Mouse (Mus musculus) limb, embryonic 14.5 days (tissue): ENCODE measurements around the gene Polr2a. TPM values are rescaled to one million over a fixed set of nuclear protein-coding genes. Genes with fewer than 3 reads are reported as not detected.

ENCODE experiments used
- ATAC-seq: fragments of 200-750 bp; cut with Nextera tagmentation; 2 replicates; pipeline ENCODE4 v1.8.0; 2017; ENCODE audit warnings: low read depth, moderate number of reproducible peaks, moderate TSS enrichment; ENCODE audit not compliant: low FRiP score
- DNase-seq: peaks from one replicate; pipeline ENCODE4 v3.0.0-alpha.2; 2015; ENCODE audit warnings: low spot score
- H3K27ac ChIP-seq: fragments of 300-500 bp; sonication (generic); replicated peaks from 2 replicates; pipeline ENCODE4 v1.5.1; 2014; ENCODE audit warnings: low read depth, mild to moderate bottlenecking, low read length, moderate library complexity, mixed read lengths
- H3K27me3 ChIP-seq: fragments of 300-500 bp; sonication (generic); 2 replicates; pipeline ENCODE4 v1.6.1; 2014; ENCODE audit warnings: low read length, mixed read lengths; ENCODE audit not compliant: control insufficient read depth, insufficient read depth
- H3K36me3 ChIP-seq: fragments of 300-500 bp; sonication (generic); 2 replicates; pipeline ENCODE4 v1.6.1; 2014; ENCODE audit warnings: mild to moderate bottlenecking, low read length, moderate library complexity, mixed read lengths; ENCODE audit not compliant: control insufficient read depth, insufficient read depth
- H3K4me1 ChIP-seq: fragments of 300-500 bp; sonication (generic); 2 replicates; pipeline ENCODE4 v1.6.1; 2014; ENCODE audit warnings: antibody characterized with exemption, low read length, mixed read lengths; ENCODE audit not compliant: control insufficient read depth, insufficient read depth
- H3K4me2 ChIP-seq: fragments of 300-500 bp; sonication (generic); replicated peaks from 2 replicates; pipeline ENCODE4 v1.6.1; 2014; ENCODE audit warnings: low read depth, mild to moderate bottlenecking, low read length, moderate library complexity; ENCODE audit not compliant: severe bottlenecking
- H3K4me3 ChIP-seq: fragments of 300-500 bp; sonication (generic); replicated peaks from 2 replicates; pipeline ENCODE4 v1.5.1; 2014; ENCODE audit warnings: low read length
- H3K9ac ChIP-seq: fragments of 300-500 bp; sonication (generic); 2 replicates; pipeline ENCODE4 v1.6.1; 2014; ENCODE audit warnings: mild to moderate bottlenecking, low read depth, low read length, moderate library complexity; ENCODE audit not compliant: severe bottlenecking
- H3K9me3 ChIP-seq: fragments of 300-500 bp; sonication (generic); 2 replicates; pipeline ENCODE4 v1.6.1; 2016; ENCODE audit warnings: low read length; ENCODE audit not compliant: control insufficient read depth
- POLR2A ChIP-seq: fragments of 200-500 bp; IDR thresholded peaks from 2 replicates; pipeline ENCODE4 v1.8.0; 2012; ENCODE audit warnings: inconsistent platforms, mild to moderate bottlenecking, moderate library complexity, borderline replicate concordance; ENCODE audit not compliant: insufficient read depth, insufficient read length; ENCODE audit errors: extremely low read depth
- WGBS: fragments of 180-500 bp; shearing (Covaris S2); extraction: QIAGEN DNeasy Blood & Tissue Kit; methylation state at CpG from one replicate; pipeline ENCODE4 v1.1.7; 2014; 5-methylcytosine and 5-hydroxymethylcytosine counted together
- polyA plus RNA-seq, 2 experiments: library from polyadenylated mRNA; depleted of rRNA in 1 of 2; stranded (reverse) in 1 of 2; unstranded in 1 of 2; fragments of >200 nt; fragmentation: Nextera tagmentation in 1 of 2; extraction: Ambion mirVana in 1 of 2; gene quantifications; 2 replicates each; pipeline versions ENCODE4 v1.2.1 to v1.2.3; 2012 to 2014

Polr2a gene
- polyA plus RNA-seq, 2 experiments, result 40.7 to 76.6 TPM

DNA sequence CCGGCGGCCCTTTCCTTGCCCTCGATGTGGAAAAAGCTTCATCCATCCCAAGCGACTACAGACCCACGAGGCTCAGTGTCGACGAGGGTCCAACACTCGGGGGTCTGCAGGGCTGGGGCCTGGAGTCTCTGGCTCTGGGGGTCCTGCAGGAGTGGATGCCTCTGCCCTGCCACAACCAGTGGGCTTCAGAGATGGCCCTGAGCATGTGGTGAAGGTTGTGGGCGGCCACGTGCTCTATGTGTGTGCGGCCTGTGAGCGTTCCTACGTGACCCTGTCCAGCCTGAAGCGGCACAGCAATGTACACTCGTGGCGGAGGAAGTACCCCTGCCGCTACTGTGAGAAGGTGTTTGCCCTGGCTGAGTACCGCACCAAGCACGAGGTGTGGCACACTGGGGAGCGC is 18.1 kb upstream of the Polr2a start:
- no peak for TF ChIP-seq POLR2A
- no peak overlapping the region for H3K4me2 ChIP-seq
- H3K4me1 ChIP-seq, result peaks cover 6% of the 10 kb centered on the region
- no peak overlapping the region for H3K9ac ChIP-seq
- H3K27ac ChIP-seq, result no peak overlapping the region
- no peak for ATAC-seq
- DNase-seq, result no peak
- 85% methylated on average over 20 of the region's 20 CpGs for WGBS
- H3K4me3 ChIP-seq, result no peak overlapping the region
- no peaks in the 10 kb centered on the region for H3K27me3 ChIP-seq
- H3K36me3 ChIP-seq, result peaks cover 29% of the 10 kb centered on the region
- no peaks in the 10 kb centered on the region for H3K9me3 ChIP-seq

GRCm38 (mm10) chr11:69775716-69776115 is 17.3 kb upstream of the Polr2a start:
- Histone ChIP-seq H3K9ac (no peak overlapping the region), H3K4me1 (peaks cover 6% of the 10 kb centered on the region), H3K9me3 (no peaks in the 10 kb centered on the region), H3K27ac (no peak overlapping the region), H3K4me3 (no peak overlapping the region), H3K4me2 (no peak overlapping the region), H3K27me3 (no peaks in the 10 kb centered on the region), H3K36me3 (peaks cover 29% of the 10 kb centered on the region)
- ATAC-seq, result no peak
- WGBS, result 67% methylated on average over 10 of the region's 10 CpGs
- DNase-seq, result no peak
- no peak for TF ChIP-seq POLR2A

- WGBS, result 66% methylated on average over 5 of the region's 5 CpGs
- ATAC-seq (no peak), DNase-seq (no peak)
- no peak overlapping the region for H3K4me2 ChIP-seq
- no peak overlapping the region for H3K9ac ChIP-seq
- H3K36me3 ChIP-seq, result peaks cover 32% of the 10 kb centered on the region
- no peak overlapping the region for H3K4me3 ChIP-seq
- peaks cover 6% of the 10 kb centered on the region for H3K4me1 ChIP-seq
- H3K9me3 ChIP-seq, result no peaks in the 10 kb centered on the region
- no peak for TF ChIP-seq POLR2A
- H3K27ac ChIP-seq, result no peak overlapping the region
- no peaks in the 10 kb centered on the region for H3K27me3 ChIP-seq
Observed at GRCm38 (mm10) chr11:69774961-69775360, 16.5 kb upstream of the Polr2a start.

GRCm38 (mm10) chr11:69767625-69767909 is 9.1 kb upstream of the Polr2a start:
- ATAC-seq (no peak), DNase-seq (no peak)
- H3K4me2 ChIP-seq, result peak overlapping the region; percentile 81
- H3K27me3 ChIP-seq, result no peaks in the 10 kb centered on the region
- 0 out of 2 replicates have a peak, but pooled peaks cover 4% of the 10 kb centered on the region for H3K36me3 ChIP-seq
- 60% methylated on average over 4 of the region's 4 CpGs for WGBS
- H3K27ac ChIP-seq, result no peak overlapping the region
- TF ChIP-seq POLR2A, result no peak
- no peak overlapping the region; the same call in 1 of the 2 replicates for H3K9ac ChIP-seq
- peak overlapping the region; percentile 92; the same call in 1 of the 2 replicates for H3K4me3 ChIP-seq
- peaks cover 24% of the 10 kb centered on the region for H3K4me1 ChIP-seq
- no peaks in the 10 kb centered on the region for H3K9me3 ChIP-seq

- H3K4me3 ChIP-seq, result peak overlapping the region; percentile 92
- ATAC-seq (no peak), DNase-seq (no peak)
- 49% methylated on average over 13 of the region's 13 CpGs for WGBS
- H3K4me2 ChIP-seq, result peak overlapping the region; percentile 81
- 0 out of 2 replicates have a peak, but pooled peaks cover 4% of the 10 kb centered on the region for H3K36me3 ChIP-seq
- H3K4me1 ChIP-seq, result peaks cover 24% of the 10 kb centered on the region
- peak overlapping the region; percentile 94 for H3K9ac ChIP-seq
- H3K9me3 ChIP-seq, result no peaks in the 10 kb centered on the region
- no peak for TF ChIP-seq POLR2A
- no peaks in the 10 kb centered on the region for H3K27me3 ChIP-seq
- H3K27ac ChIP-seq, result peak overlapping the region; percentile 93; the same call in 1 of the 2 replicates
Observed at GRCm38 (mm10) chr11:69766872-69767624, 8.6 kb upstream of the Polr2a start.
